Mouse (Mus musculus) neutrophil, adult 5-6 weeks (primary cell): ENCODE measurements around the gene Gabpa. TPM values are rescaled to one million over a fixed set of nuclear protein-coding genes. Genes with fewer than 3 reads are reported as not detected.

Source experiments
- ATAC-seq: fragments of 151-379, 151-347 bp; 2 replicates; pipeline ENCODE4 v1.8.0; 2017; ENCODE audit warnings: mild to moderate bottlenecking, moderate TSS enrichment; ENCODE audit not compliant: insufficient number of reproducible peaks, poor library complexity, low FRiP score, severe bottlenecking; ENCODE audit errors: extremely low read depth
- total RNA-seq: library from RNA; stranded (forward); fragments of 200-1000 nt; gene quantifications from 2 replicates; pipeline ENCODE4 v1.2.3, GENCODE M21; 2017

The Gabpa gene
- total RNA-seq = 63.4 and 74.1 TPM in 2 replicates

DNA sequence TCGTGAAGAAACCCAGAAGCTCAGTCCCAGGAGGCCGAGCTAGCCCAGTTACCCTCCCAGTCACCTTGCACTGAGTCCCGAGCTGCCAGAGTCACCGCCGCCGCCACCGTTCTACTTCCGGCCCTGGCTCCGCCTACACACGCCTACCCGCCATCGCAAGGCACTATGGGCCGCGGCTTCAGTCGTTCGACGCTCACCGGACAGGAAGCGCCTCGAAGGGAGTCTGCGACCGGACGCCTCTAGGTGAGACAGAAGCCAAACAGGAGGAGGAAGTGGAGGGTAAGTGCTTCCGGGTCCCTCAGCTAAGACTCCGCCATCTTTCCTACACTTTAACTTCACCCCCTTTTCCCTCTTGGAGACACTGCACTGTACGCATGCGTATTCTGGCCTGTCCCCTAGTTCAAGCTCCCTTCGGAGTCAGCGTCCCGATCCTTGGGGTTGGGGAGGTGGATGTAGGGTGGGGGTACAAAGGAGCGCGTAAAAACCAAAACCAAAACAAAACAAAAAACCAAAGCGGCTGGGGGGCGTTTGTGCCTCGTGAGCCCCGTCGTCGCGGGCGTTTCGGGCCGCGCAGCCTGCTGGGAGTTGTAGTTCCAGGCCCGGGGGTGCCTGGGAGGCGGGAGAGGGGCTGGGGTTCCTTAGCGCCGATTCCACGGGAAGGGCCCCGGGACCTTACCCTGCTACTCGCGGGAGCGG lies at the start of gene Gabpa:
Gabpa (plus strand) TSS at position 181 of the 696 bp plus-strand sequence.
- ATAC-seq = peak; percentile 96

DNA sequence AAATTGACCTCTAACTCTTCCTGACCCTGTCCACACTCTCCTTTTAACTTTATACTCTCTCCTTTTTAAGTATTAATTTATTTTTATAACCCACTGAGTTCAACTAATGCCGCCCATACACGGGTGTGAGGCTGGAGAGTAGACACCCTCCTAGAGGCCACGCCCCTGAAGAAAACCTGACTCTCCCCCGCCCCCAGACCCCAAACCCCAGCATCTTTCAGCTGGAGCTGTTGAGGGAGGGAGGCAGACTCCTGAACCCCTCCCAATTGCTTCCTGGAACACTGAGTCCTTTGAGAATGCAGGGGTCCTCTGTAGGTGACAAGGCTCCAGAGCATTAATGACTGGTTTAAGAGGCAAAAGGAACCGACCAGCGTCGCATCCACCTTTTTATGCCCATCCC lies 49.8 kb upstream of the Gabpa start:
- ATAC-seq = no peak

DNA sequence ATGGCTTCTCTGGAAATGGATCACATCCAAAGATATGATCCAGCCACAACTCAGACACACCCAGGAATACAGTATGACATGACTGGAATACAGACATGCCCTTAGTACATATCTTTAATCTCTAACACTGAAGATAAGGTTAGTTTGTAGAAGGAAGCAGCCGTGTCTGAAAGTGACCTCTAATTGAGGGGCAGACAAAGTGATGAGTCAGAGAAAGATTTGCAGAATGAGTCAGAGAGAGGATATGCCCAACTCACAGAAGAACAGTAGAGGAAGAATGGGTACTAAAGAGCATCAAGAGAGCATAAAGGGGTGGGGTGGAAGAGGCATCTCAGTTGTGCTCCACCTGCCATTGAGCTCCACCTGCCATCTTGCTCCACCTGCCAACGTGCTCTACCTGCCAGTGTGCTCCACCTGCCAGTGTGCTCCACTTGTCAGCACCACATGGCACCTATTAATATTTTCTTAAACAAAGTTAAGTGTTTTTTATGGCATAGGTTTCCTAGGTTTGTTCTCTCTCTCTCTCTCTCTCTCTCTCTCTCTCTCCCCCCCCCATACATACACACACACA lies 44.0 kb upstream of the Gabpa start:
- ATAC-seq = no peak

DNA sequence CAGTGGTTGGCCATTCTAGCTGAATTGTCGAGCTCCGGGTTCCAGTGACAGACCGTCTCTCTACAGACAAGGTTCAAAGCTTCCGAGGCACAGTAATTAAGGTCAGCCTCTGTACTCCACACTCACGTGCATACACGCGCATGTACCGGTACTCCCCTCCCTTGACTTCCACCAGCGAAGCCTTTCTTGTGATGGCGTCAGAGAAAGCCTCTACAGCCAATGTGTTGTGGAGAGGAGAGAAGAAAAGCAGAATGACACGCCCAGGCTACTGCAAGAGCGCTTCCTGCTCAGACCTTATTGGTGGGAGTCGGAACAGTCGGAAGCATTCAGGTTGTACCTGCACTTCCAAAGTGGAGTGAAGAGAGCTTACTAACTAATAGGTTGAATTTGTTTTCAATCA lies 41.3 kb upstream of the Gabpa start:
- no peak for ATAC-seq

DNA sequence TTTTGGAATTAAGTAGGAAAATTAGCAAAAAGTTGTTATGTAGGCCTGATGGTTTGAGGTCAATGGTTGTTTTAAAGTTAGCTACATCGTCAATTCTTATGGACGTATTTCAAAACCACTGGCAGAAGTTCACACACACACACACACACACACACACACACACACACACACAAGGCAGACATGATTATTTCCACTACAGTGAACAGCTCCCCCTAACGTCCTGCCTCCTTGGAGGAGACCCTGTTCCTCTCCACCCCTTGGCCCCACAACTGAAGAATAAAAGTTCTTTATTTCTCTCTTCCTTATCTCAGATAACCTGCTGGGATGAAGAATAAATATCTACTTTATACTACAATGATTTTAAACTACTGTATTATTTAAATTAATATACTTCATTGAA lies 39.4 kb upstream of the Gabpa start:
- no peak for ATAC-seq

DNA sequence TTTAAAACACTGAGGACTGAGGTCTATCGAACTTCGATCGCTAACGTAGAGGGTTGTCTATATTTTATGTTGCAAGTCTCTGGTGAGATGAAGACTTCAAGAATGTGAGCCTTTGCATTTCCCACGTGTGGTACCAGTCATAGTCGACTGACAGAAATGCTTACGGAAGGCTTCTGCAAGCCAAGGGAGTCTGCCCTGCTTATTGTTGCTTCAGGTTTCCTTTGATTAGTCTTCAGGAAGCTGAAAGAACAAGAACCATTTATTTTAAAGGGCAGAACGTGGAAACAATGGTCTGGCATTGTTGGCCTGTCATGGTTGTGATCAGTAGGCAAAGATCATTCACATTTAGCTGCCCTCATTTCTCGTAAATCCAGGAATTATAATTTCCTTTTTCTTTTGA lies 38.0 kb upstream of the Gabpa start:
- ATAC-seq = no peak

DNA sequence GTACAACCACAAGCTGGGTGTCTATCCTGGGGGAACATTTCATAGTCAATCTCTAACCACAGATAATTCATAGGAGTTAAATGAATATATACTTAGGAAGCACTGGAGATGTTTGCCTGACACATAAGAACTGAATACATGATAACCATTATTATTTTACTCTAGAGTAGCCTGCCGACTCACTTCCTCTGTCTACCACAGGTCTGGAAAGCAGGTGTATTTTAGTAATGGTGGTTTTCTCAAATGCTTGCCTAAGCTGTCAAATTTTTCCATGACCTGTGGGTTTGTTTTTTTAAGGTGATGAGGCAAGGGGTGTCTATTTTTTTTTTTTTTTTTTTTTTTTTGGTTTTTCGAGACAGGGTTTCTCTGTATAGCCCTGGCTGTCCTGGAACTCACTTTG lies 34.7 kb upstream of the Gabpa start:
- no peak for ATAC-seq

DNA sequence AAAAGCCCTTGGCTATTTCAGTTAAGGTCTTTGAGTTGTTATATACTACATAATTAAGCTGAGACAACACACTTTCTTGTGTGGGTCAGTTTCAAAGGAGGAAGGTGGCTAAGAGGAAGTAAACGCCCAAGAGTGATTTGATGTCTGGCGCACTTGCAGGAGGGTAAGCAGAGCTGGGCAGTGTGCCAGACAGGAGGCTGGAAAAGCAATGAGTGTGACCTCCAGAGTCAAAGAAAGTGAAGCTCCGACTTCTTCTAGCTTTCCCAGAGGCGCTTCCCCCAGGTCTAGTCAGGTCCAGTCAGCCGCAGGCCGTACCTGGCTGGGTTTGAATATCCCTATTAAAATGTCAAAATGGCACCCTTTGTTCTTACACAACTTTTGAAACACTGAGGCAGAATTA lies 32.5 kb upstream of the Gabpa start:
- peak; percentile 48; the same call in 1 of the 2 replicates for ATAC-seq

DNA sequence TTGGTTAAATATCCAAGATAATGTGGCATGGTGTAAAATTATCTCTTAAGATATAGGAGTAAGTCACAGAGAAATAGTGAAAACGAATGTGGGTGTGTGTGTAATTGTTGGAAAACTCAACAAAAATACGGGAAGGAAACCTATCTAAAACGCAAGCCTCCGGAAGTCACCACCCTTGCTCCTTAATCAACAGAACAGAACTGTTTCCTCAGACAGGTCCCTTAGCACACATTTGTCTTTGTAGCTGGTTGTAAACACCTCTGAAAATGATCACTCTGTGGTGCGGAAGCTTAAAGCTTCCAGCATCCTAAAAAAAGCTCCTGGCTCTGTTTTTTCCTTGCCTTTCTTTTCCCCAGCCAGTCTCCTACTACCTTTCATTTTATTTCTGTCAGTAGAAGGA lies 29.9 kb upstream of the Gabpa start:
- ATAC-seq = no peak

DNA sequence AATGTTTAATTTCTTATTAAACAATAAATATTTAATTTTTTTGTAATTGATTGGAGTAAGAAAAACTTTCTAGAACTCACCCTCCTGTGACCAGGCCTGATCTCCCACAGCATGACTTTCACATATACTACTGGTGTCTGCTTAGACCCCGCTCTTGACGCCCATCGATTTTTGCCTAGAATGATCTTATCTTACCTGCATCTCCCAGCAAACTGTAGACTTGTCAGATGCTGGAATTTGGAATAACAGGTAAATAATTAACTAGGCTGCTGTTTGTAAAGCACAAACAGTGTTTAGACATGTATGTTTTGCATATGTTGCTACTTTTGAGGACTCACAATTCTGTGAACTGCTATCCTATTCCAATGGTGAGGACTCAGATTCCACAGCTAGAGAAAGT lies 28.6 kb upstream of the Gabpa start:
- ATAC-seq = no peak

DNA sequence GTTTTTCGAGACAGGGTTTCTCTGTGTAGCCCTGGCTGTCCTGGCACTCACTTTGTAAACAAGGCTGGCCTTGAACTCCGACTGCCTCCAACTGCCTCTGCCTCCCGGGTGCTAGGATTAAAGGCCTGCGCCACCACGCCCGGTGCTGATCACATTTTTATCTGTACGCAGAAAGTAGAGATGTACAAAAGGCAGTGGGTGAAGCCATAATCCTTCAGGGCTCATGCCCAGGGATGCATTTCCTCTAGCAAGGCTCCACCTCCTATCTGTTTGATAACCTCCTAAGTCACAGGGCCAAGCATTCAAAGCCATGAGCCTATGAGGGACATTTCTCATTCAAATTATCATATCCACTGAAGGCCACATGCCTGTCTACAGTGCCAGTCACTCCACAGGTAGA lies 26.9 kb upstream of the Gabpa start:
- ATAC-seq = no peak

DNA sequence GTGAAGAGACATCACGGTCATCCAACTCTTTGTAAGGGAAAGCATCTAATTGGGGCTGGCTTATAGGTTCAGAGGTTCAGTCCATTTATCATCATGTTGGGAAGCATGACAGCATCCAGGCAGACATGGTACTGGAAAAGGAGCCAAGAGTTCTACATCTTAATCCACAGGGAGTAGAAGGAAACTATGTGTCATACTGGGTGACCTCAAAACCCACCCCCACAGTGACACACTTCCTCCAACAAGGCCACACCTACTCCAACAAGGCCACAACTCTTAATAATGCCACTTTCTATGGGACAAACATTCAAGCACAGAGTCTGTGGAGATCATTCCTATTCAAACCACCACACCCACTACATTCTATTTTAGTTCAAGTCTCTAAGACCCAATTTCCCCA lies 24.5 kb upstream of the Gabpa start:
- ATAC-seq = no peak

DNA sequence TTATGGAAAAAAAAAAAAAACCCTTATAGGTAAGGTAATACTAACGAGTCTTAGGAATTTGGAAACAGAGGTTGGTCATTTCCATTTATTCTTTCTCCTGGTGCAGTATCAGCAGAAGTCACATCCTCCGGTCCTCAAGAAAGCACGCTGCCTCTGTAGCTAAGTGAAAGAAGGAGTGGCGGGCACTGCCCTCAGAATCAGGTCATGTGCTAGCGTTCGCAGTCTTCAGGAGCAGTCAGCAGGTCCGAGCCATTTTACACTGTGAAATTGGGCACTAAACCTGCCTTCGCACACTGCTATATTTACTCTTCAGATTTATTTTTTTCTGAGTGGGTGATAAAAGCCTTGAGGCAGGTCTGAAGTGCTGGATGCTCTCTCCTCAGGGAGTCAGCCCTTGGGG lies 20.9 kb upstream of the Gabpa start:
- ATAC-seq = no peak

DNA sequence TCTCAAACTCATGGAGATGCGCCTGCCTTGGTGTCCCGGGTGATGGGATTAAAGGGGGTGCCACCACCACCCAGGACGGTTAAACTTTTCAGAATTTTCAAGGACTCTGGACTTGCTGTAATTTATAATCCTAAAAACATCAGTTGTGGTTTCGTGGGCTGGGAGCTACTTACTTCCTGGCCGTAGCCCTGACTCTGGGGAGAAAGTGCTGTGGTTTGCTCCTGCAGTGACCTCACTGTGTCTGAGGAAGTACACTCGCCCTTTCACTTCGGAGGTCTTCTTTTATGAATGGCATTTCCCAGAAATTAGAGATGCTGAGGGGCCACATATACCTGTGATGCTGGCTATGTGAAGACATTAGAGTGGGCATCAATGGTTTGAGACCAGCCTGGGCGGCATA lies 20.2 kb upstream of the Gabpa start:
- ATAC-seq = peak; percentile 32; the same call in 1 of the 2 replicates

DNA sequence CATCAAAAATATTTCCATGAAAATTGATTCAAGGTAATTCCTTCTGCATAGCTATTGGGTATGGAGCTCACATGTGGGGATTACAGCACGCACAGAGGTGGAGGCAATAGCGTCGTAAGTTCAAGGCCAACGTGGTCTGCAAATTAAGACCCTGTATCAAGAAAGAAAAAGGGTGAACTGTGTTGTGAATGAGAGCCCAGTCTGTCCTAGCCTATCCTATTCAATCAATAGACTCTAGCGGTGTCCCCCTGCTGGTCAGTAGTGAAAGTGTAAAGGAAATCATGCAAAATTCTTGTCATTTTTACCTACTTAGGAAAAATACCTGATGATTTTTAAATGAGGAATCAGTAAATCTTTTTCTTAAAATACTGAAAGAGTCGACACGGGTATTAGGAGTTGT lies 17.3 kb upstream of the Gabpa start:
- ATAC-seq = peak; percentile 65; the same call in 1 of the 2 replicates

DNA sequence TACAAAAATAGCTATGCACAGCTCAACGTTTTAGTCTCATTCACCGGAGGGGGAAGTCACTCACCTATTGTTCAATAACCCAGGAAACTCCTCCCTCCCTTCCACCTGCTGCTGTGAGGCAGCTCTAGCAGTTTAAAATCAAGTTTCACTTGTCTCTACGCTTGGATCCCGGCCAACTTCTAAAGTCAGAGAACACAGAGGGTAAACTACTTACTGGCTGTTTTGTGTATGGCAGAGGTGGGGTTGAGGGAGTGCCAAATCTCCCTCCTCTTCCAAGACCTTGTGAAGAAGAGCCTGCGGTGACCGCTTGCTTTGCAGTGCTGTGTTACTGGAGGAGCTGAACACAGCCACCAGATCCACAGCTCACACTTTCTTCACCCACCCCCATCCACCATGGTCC lies 9.7 kb upstream of the Gabpa start:
- no peak for ATAC-seq

DNA sequence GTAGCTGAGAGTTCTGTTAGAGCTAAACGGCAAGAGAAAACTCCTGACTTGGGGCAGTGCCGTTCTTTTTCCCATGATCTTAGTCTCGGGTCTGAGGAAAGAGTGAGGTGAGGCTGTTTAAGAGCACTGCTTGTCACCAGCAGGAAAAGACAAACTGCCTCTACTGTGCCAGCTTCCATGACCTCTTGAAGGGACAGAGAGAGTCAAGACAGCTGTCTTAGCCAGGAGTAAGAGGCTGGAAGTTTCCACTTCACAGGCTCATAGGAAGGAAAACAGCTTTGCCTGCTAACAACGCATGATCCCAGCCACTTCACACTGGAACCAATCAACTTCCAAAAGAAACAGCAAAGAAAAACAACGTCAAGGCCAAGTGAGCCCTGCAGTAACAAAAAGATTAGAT lies 3.0 kb upstream of the Gabpa start:
- no peak for ATAC-seq

DNA sequence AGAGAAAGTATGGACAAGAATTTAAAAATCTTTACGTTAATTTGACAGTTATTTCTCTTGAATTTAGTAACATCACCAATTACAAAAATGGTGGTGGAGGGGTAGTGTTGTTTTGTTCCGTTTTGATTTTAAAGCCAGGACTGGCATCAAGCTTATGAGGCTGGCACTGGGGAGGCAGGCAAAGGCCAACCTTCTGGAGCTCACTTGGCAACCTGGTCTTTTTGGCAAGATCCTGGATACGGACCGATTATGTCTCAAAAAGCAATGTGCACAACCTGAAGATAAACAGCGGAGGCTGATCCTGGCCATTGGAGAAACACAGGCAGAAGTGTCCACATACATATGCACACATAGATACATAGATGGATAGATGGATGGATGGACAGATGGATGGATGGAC lies 2.0 kb upstream of the Gabpa start:
- no peak for ATAC-seq

DNA sequence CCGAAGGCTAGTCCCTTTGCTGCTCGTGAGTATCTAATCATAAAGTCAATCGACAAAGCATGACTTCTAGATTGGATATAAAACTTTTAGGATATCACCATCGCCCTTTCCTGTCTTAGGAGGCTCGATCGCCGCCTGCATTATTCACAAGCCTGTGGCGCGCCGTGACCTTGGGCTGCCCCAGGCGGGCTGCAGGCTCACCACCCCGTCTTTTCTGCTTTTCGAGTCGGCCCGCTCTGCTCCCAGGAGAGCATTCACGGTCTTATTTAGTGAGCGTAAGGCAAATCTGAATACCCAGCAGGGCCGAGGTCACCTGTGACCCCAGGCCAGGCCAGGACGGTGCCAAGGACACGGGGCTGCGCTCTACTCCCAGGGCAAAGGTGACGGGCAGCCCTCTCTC lies 381 bp upstream of the Gabpa start:
- ATAC-seq = no peak

DNA sequence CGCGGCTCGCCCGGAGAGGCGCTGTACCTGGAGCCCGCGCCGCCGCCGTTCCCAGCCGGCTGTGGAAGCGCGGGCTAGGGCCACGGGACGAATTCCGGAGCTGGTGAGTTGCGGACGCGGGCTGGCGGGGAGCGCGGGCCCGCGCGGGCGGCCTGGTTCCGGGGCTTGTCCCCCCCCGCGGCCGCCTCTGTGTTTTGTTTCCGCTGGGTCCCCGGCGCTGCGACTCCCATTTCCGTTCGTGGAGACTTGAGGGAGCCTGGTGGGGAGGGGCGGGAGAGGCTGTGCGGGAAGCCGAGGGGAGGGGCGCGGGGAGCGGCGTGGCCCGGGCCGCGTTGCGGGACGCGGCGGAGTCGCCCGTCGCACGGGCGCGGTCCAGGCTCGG lies 707 bp downstream of the Gabpa start, which contains the start of gene Atp5j:
Atp5j (minus strand) TSS at position 185 of the 382 bp plus-strand sequence.
- ATAC-seq = no peak
